Mouse (Mus musculus) liver, embryonic 12.5 days (tissue): Measurements from ENCODE around the gene C1qa. TPM values are rescaled to one million over a fixed set of nuclear protein-coding genes. Genes with fewer than 3 reads are reported as not detected.

Experiments used
- ATAC-seq: fragments of 200-750 bp; cut with Nextera tagmentation; 2 replicates; pipeline ENCODE4 v1.8.0; 2017; ENCODE audit warnings: moderate number of reproducible peaks, mild to moderate bottlenecking, moderate library complexity
- H3K27ac ChIP-seq: fragments of 300-500 bp; sonication (generic); 2 replicates; pipeline ENCODE4 v1.5.1; 2016; ENCODE audit warnings: mild to moderate bottlenecking
- H3K27me3 ChIP-seq: fragments of 300-500 bp; sonication (generic); replicated peaks from 2 replicates; pipeline ENCODE4 v1.6.1; 2016; ENCODE audit warnings: mild to moderate bottlenecking, moderate library complexity
- H3K36me3 ChIP-seq: fragments of 300-500 bp; sonication (generic); 2 replicates; pipeline ENCODE4 v1.6.1; 2016; ENCODE audit warnings: mild to moderate bottlenecking, moderate library complexity
- H3K4me1 ChIP-seq: fragments of 300-500 bp; sonication (generic); 2 replicates; pipeline ENCODE4 v1.6.1; 2016
- H3K4me2 ChIP-seq: fragments of 300-500 bp; sonication (generic); 2 replicates; pipeline ENCODE4 v1.6.1; 2016; ENCODE audit warnings: mild to moderate bottlenecking, moderate library complexity
- H3K4me3 ChIP-seq: fragments of 300-500 bp; sonication (generic); 2 replicates; pipeline ENCODE4 v1.5.1; 2016; ENCODE audit warnings: mild to moderate bottlenecking, moderate library complexity
- H3K9ac ChIP-seq: fragments of 300-500 bp; sonication (generic); 2 replicates; pipeline ENCODE4 v1.6.1; 2016; ENCODE audit warnings: mild to moderate bottlenecking, moderate library complexity
- H3K9me3 ChIP-seq: fragments of 300-500 bp; sonication (generic); replicated peaks from 2 replicates; pipeline ENCODE4 v1.6.1; 2016; ENCODE audit warnings: mild to moderate bottlenecking, moderate library complexity
- WGBS: fragments of 180-500 bp; shearing (Covaris S2); methylation state at CpG from one replicate; pipeline ENCODE4 v1.1.7; 2016; ENCODE audit not compliant: insufficient replicate concordance; 5-methylcytosine and 5-hydroxymethylcytosine counted together
- polyA plus RNA-seq: library from polyadenylated mRNA; unstranded; fragments of >200 nt; fragmentation: Nextera tagmentation; extraction: Ambion mirVana; gene quantifications from 2 replicates; pipeline ENCODE4 v1.2.1, GENCODE M21; 2016

C1qa gene
- polyA plus RNA-seq, 1 experiment from 2014 or later: 26.2 TPM

DNA sequence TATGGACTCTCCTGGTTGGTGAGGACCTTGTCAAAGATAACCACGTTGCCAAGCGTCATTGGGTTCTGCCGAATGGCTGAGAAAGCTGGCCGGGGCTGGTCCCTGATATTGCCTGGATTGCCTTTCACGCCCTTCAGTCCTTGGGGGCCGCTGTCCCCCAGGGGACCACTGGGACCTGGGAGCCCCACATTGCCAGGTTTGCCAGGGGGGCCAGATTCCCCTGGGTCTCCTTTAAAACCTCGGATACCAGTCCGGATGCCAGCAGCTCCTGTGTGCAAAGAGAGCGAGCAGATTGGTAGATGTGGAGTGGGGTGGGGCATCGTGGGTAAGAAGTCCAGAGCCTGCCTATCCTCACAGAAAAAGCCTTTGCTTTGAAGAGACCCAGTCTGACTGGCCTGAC, 2.1 kb downstream of the C1qa start:
- H3K27me3 ChIP-seq: peaks cover 57% of the 10 kb centered on the region
- WGBS: 28% methylated on average over 10 of the region's 10 CpGs
- H3K4me1 ChIP-seq: no peaks in the 10 kb centered on the region
- no peak overlapping the region for H3K4me2 ChIP-seq
- H3K4me3 ChIP-seq: no peak overlapping the region
- no peaks in the 10 kb centered on the region for H3K9me3 ChIP-seq
- H3K27ac ChIP-seq: no peak overlapping the region
- H3K36me3 ChIP-seq: no peaks in the 10 kb centered on the region
- H3K9ac ChIP-seq: no peak overlapping the region
- ATAC-seq: no peak

DNA sequence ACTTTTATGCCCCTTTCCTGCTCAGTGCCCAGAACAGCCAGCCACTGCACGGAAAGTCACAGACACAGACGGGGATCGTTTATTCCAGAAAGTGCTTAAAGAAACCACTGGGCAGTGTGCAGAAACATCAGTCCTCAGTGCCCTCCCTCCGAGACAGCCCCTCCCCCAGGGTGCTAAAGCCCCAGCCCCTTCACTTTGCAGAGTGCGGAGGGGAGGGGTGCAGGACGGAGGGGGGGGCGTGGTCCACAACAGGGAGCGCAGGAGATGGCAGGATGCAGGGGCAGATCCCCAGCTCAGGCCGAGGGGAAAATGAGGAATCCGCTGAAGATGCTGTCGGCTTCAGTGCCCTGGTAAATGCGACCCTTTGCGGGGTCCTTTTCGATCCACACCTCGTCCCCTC, 2.7 kb downstream of the C1qa start:
- H3K36me3 ChIP-seq: no peaks in the 10 kb centered on the region
- WGBS: 11% methylated on average over 14 of the region's 15 CpGs
- no peaks in the 10 kb centered on the region for H3K4me1 ChIP-seq
- no peak overlapping the region for H3K4me3 ChIP-seq
- ATAC-seq: no peak
- H3K4me2 ChIP-seq: no peak overlapping the region
- no peak overlapping the region for H3K27ac ChIP-seq
- peaks cover 62% of the 10 kb centered on the region for H3K27me3 ChIP-seq
- no peaks in the 10 kb centered on the region for H3K9me3 ChIP-seq
- H3K9ac ChIP-seq: no peak overlapping the region

DNA sequence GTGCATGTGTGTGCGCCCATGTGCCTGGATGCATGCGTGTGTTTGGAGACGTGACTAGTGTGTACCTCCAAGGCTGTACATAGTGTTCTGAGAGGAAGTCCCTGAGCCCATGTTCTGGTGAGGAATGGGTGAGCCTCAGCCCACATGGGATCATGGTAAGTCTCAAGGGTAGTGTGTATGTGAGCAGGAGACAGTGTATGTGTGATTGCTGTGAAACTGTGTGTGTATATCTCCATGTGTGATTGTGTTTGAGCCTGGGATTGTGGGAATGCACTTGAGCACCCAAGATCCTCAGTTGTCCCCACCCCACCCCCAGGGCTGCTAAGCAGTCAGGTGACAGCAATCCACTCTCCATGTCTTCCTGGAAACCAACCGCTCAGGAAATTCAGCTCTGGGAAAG, 3.8 kb downstream of the C1qa start:
- H3K36me3 ChIP-seq: no peaks in the 10 kb centered on the region
- H3K4me1 ChIP-seq: no peaks in the 10 kb centered on the region
- no peak overlapping the region for H3K4me2 ChIP-seq
- no peaks in the 10 kb centered on the region for H3K9me3 ChIP-seq
- peaks cover 70% of the 10 kb centered on the region for H3K27me3 ChIP-seq
- no peak overlapping the region for H3K27ac ChIP-seq
- no peak overlapping the region for H3K4me3 ChIP-seq
- 53% methylated on average over 4 of the region's 4 CpGs for WGBS
- no peak overlapping the region for H3K9ac ChIP-seq
- no peak for ATAC-seq

DNA sequence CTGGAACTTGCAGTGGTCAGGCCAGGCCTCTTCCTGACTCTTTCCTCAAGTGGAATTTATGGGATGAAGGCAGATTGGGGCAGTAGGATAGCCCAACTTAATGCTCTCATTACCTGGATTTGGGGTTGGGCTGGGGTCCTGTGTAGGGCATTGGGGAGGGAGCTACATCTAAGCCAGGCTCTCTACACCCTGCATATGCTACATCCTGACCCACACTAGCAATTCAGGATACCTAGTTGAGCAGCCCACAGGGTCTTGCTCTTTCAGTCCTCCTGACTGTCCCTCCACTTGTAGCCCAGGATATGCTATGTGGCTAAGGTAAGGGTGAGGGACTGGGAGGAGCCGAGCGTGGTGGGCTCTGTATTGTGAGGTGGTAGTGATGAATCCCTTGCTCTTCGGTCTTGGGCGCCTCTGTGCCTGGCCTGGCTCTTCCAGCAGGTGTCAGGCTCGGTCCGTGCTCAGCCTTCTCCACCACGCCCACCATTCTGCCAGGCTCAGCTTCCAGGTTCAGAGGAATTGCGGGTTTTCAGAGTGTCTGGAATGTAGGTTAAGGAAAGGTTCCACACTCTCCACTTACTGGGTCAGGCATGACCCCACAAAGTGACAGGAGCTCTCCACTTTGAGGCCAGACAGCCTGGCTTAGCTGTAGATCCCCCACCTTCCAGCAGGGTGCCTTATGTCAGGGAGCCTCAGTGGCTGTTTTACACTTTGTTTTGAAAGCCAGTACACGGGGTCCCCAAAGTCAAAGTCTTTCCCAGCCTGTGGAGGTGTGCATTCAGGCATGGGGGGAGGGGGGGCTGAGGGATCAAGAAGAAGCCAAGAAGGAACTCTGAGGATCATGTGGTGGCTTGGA, 4.7 kb downstream of the C1qa start:
- Histone ChIP-seq H3K9ac (no peak overlapping the region), H3K4me2 (no peak overlapping the region), H3K27me3 (peaks cover 70% of the 10 kb centered on the region), H3K27ac (no peak overlapping the region), H3K9me3 (no peaks in the 10 kb centered on the region), H3K4me3 (no peak overlapping the region), H3K36me3 (no peaks in the 10 kb centered on the region), H3K4me1 (no peaks in the 10 kb centered on the region)
- WGBS: 10% methylated on average over 9 of the region's 9 CpGs
- no peak for ATAC-seq

DNA sequence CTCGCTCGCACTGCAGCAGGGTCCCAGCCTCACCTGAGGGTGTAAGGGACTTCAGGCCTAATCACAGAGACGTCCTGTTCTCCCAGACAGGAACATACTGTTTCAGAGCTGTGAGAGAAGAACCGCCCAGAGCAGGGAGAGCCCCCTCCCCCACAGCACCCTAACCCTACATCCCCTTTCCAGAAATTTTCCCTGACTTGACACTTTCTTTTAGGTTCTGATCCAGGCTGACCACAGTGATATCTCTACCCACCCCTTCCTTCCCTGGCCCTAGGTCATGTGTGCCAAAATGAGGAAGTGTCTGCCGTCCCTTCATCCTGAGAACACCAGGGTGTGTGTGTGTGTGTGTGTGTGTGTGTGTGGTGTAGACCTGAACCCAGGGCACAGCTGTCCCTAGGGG, 5.8 kb downstream of the C1qa start, which contains the start of gene C1qc:
C1qc (minus strand) TSS at position 255 of the 400 bp plus-strand sequence.
- Histone ChIP-seq H3K9ac (no peak within 1 kb of the TSS), H3K27me3 (peaks cover 59% of the 10 kb centered on the region), H3K27ac (no peak within 1 kb of the TSS), H3K36me3 (no peaks in the 10 kb centered on the region), H3K4me3 (no peak within 1 kb of the TSS), H3K4me2 (no peak within 1 kb of the TSS), H3K4me1 (no peaks in the 10 kb centered on the region), H3K9me3 (no peaks in the 10 kb centered on the region)
- no peak for ATAC-seq
- WGBS: 26% methylated on average over 5 of the region's 5 CpGs

DNA sequence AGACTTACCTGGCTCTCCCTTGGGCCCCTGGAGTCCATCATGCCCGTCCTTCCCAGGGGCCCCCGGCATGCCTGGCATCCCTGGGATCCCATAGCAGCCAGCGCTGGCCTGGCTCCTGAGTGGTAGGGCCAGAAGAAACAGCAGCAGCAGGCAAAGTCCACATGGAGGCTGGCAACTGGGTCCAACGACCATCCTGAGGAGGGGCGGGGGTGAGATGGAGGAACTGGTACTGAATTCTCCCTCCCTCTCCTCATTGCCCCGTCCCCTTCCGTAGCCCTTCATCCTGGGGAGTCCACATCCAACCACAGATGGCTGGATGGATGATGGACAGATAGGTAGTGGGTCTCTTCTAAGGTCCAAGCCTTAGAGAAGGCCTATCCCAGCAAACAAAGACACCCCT, 6.2 kb downstream of the C1qa start:
- WGBS: 36% methylated on average over 7 of the region's 7 CpGs
- Histone ChIP-seq H3K9me3 (no peaks in the 10 kb centered on the region), H3K27me3 (peaks cover 55% of the 10 kb centered on the region), H3K4me2 (no peak overlapping the region), H3K27ac (no peak overlapping the region), H3K4me3 (no peak overlapping the region), H3K4me1 (no peaks in the 10 kb centered on the region), H3K36me3 (no peaks in the 10 kb centered on the region), H3K9ac (no peak overlapping the region)
- ATAC-seq: no peak

DNA sequence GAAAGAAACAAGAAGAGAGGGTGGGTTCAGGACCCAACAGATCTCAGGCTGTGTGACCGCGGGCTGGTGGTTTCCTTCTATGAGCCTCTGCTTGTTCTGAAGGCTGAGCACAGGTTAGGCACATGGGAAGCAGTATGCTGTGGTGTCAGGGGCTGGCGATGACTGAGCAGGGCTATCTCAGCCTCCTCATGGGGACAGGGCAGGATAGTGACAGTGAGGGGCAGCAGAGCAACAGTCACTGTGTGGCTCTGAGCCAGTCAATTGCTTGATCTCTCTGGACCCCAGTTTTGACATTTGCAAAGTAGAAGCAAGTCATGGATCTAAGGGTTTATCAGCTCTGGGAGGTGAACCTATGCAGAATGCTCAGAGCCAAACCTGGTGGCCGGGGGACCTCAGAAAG, 7.5 kb downstream of the C1qa start:
- no peak overlapping the region for H3K4me3 ChIP-seq
- no peak for ATAC-seq
- WGBS: 62% methylated on average over 4 of the region's 4 CpGs
- no peaks in the 10 kb centered on the region for H3K4me1 ChIP-seq
- H3K4me2 ChIP-seq: no peak overlapping the region
- no peak overlapping the region for H3K9ac ChIP-seq
- no peak overlapping the region for H3K27ac ChIP-seq
- no peaks in the 10 kb centered on the region for H3K36me3 ChIP-seq
- H3K9me3 ChIP-seq: no peaks in the 10 kb centered on the region
- peaks cover 44% of the 10 kb centered on the region for H3K27me3 ChIP-seq

DNA sequence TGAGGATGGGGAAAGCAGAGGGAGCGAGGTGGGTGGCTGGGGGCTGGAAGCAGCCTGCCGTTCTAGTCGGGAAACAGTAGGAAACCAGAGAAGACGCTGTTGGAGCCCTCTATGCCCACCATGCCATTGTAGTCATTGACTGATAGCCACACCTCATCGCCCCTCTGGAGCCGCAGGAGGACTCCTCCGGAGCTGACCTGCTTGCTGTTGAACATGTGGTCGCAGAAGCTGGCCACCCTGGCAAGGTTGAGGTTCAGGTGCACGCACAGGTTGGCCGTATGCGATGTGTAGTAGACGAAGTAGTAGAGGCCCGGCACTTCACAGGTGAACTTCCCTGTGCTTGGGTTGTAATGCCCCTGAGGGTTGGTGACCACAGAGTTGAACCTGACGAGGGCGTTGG, 8.6 kb downstream of the C1qa start:
- peaks cover 33% of the 10 kb centered on the region for H3K27me3 ChIP-seq
- H3K4me2 ChIP-seq: no peak overlapping the region
- no peak overlapping the region for H3K27ac ChIP-seq
- no peak for ATAC-seq
- no peak overlapping the region for H3K9ac ChIP-seq
- WGBS: 76% methylated on average over 15 of the region's 15 CpGs
- H3K4me1 ChIP-seq: no peaks in the 10 kb centered on the region
- no peaks in the 10 kb centered on the region for H3K9me3 ChIP-seq
- H3K4me3 ChIP-seq: no peak overlapping the region
- H3K36me3 ChIP-seq: no peaks in the 10 kb centered on the region

DNA sequence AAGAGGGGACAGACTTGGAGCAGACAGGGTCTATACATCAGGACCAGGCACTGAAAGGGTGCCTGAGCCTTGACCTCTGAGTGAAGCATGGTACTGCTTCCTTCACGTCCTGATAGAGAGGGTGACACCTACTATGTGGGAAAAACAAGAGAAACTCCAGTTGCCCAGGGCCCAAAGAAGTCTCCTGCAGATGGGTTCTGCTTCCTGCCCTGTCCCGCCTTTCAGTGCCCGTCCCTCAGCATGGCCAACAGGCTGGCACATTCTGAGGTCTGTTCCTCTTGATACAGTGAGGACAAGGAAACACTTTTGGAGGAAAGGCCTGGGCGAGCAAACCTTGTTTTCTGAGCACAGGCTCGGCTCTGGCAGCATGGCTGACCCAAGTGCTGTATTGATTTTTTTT, 10.9 kb downstream of the C1qa start:
- 52% methylated on average over 5 of the region's 5 CpGs for WGBS

DNA sequence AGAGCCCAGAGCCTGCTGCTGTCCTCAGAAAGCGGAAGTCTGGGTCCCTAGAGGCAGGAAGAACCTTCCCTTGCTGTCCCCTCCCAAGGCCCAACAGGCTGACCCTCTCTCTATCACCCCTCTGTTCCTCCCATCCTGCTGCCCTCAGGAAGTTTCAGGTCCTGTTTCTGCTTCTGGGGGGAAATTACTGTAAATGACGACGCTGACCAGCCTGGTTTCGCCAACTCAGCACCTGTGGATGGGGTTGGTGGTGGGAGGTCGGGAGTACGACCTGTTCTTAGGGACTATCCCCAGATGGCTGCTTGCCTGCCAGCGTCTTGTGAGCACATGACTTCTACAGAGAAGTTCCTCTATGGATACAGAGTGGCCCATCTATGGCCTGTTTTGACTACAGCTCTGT, 12.5 kb downstream of the C1qa start, which contains the start of gene C1qb:
C1qb (minus strand) TSS at position 87 of the 400 bp plus-strand sequence.
- Histone ChIP-seq H3K4me1 (no peaks in the 10 kb centered on the region), H3K4me3 (no peak within 1 kb of the TSS), H3K4me2 (no peak within 1 kb of the TSS), H3K9me3 (no peaks in the 10 kb centered on the region), H3K27ac (no peak within 1 kb of the TSS), H3K36me3 (no peaks in the 10 kb centered on the region), H3K9ac (no peak within 1 kb of the TSS), H3K27me3 (peaks cover 10% of the 10 kb centered on the region; the same call in 1 of the 2 replicates)
- no peak for ATAC-seq
- WGBS: 30% methylated on average over 7 of the region's 7 CpGs

More for the DNA sequence above, 10.9 kb downstream of the C1qa start:
- Histone ChIP-seq H3K27ac (no peak overlapping the region), H3K27me3 (peaks cover 22% of the 10 kb centered on the region), H3K9me3 (no peaks in the 10 kb centered on the region), H3K4me1 (no peaks in the 10 kb centered on the region), H3K36me3 (no peaks in the 10 kb centered on the region), H3K4me2 (no peak overlapping the region), H3K9ac (no peak overlapping the region), H3K4me3 (no peak overlapping the region)
- no peak for ATAC-seq

DNA sequence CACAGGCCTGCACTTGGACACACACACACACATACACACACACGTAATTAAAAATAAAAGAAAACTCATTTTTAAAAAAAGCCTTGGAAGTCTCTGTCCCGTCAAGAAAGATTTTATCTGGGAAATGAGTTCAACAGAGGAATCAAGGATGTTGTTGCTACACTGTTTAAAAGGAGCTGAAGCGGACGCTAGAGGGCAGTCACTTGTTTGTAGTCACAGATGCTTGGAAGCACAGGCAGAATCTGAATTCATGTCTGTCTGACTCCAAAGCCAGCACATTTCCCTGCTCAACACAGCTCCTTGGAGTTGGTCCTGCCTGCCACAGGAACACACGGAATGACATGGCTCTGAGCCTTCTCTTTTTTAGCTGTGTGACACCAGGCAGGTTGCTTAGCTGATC, 20.0 kb downstream of the C1qa start:
- H3K27me3 ChIP-seq: peaks cover 4% of the 10 kb centered on the region; the same call in 1 of the 2 replicates
- no peaks in the 10 kb centered on the region for H3K9me3 ChIP-seq
- no peaks in the 10 kb centered on the region for H3K4me1 ChIP-seq
- WGBS: 13% methylated on average over 5 of the region's 5 CpGs
- no peak overlapping the region for H3K4me3 ChIP-seq
- ATAC-seq: no peak
- no peak overlapping the region for H3K4me2 ChIP-seq
- no peak overlapping the region for H3K9ac ChIP-seq
- H3K27ac ChIP-seq: no peak overlapping the region
- no peaks in the 10 kb centered on the region for H3K36me3 ChIP-seq

DNA sequence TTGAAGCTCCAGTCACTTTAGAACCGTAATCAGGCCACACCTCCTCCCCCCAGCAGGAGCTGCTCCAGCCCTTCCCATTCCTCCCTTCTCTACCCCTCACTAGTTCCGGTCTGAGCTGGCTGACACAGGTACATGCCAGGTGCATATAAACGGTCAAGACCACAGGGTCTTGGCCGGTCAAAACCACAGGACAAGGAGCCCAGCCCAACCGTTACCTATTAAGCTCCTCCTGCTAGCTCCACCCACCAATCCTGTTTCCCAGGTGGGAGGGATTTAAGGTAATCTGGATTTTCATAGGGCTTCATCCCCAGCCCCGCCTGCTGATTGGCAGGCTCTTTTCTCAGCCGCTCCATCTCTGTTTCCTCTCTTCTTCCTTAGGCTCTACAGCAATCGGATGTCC, 20.4 kb downstream of the C1qa start:
- H3K27ac ChIP-seq: no peak overlapping the region
- WGBS: 39% methylated on average over 8 of the region's 8 CpGs
- no peaks in the 10 kb centered on the region for H3K9me3 ChIP-seq
- H3K4me1 ChIP-seq: no peaks in the 10 kb centered on the region
- H3K36me3 ChIP-seq: no peaks in the 10 kb centered on the region
- H3K9ac ChIP-seq: no peak overlapping the region
- peaks cover 4% of the 10 kb centered on the region; the same call in 1 of the 2 replicates for H3K27me3 ChIP-seq
- no peak overlapping the region for H3K4me2 ChIP-seq
- H3K4me3 ChIP-seq: no peak overlapping the region
- ATAC-seq: no peak
